Mouse (Mus musculus) myocyte (in vitro differentiated cells): ENCODE measurements around the gene Usp18.

Source experiments
- E2F4 ChIP-seq: IDR thresholded peaks from one replicate; pipeline ENCODE4 v1.6.1; 2011; ENCODE audit warnings: mild to moderate bottlenecking, control low read depth, moderate library complexity; ENCODE audit not compliant: insufficient read depth
- MAX ChIP-seq: IDR thresholded peaks from one replicate; pipeline ENCODE4 v1.6.1; 2011; ENCODE audit warnings: low read depth, mild to moderate bottlenecking, control low read depth
- MYOD1 ChIP-seq, 3 experiments: IDR thresholded peaks; one replicate each; pipeline ENCODE4 v1.6.1; 2011; ENCODE audit warnings: control low read depth in 2 of 3, low read depth in 2 of 3, mild to moderate bottlenecking in 2 of 3, moderate library complexity in 1 of 3; ENCODE audit not compliant: insufficient read length in 2 of 3, control insufficient read depth in 1 of 3
- MYOG ChIP-seq, 3 experiments: IDR thresholded peaks; one replicate each; pipeline ENCODE4 v1.6.1; 2011; ENCODE audit warnings: control low read depth in 2 of 3, low read depth in 2 of 3, mild to moderate bottlenecking in 2 of 3; ENCODE audit not compliant: insufficient read length in 2 of 3, control insufficient read depth in 1 of 3, insufficient read depth in 1 of 3
- POLR2A ChIP-seq: IDR thresholded peaks from one replicate; pipeline ENCODE4 v1.6.1; 2011; ENCODE audit warnings: low read depth, mild to moderate bottlenecking, control low read depth, moderate library complexity; ENCODE audit not compliant: insufficient read length
- POLR2AphosphoS2 ChIP-seq: IDR thresholded peaks from one replicate; pipeline ENCODE4 v1.6.1; 2011; ENCODE audit warnings: low read depth, control low read depth; ENCODE audit not compliant: insufficient read length
- SRF ChIP-seq: IDR thresholded peaks from one replicate; pipeline ENCODE4 v1.6.1; 2011; ENCODE audit warnings: low read depth; ENCODE audit not compliant: control insufficient read depth, insufficient read length
- TCF12 ChIP-seq: IDR thresholded peaks from one replicate; pipeline ENCODE4 v1.6.1; 2011; ENCODE audit warnings: mild to moderate bottlenecking, control low read depth; ENCODE audit not compliant: poor library complexity, insufficient read depth, severe bottlenecking
- TCF3 ChIP-seq: IDR thresholded peaks from one replicate; pipeline ENCODE4 v1.6.1; 2011; ENCODE audit warnings: low read depth, control low read depth; ENCODE audit not compliant: insufficient read length
- USF1 ChIP-seq: IDR thresholded peaks from one replicate; pipeline ENCODE4 v1.6.1; 2011; ENCODE audit warnings: low read depth, mild to moderate bottlenecking, control low read depth, moderate library complexity

DNA sequence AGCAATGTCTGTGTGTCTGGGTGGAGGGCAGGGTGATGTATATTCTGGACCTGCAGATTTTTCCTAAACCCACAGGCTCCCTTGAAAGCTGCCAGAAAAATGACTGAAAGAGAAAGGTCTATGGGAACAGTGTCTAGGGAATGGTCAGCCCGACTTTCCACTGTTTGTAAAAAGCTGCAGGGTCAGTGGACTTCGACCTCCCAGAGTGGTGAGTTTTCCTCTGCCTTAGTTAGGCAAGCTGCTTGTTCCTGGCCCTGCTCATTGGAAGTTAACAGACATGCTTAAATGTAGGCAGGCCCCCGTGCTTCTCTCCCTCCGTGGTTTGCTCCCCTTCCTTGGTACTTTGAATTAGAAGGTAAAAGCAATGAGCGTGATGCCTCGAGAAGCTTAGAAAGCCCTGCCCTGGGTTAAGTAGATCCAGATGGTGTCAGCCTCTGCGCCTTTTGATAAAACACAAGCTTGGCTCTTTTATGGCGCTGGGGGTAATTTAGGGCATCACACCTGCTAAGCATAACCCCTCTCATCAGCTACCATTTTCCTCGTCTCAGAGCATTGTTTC lies 47.8 kb upstream of the Usp18 start:
- TF ChIP-seq POLR2A: no peak
- TF ChIP-seq USF1: no peak
- TF ChIP-seq E2F4: no peak
- no peak for TF ChIP-seq SRF
- no peak for TF ChIP-seq MAX
- TF ChIP-seq TCF3: no peak
- no peak for TF ChIP-seq MYOD1 (IDR thresholded peaks at IDR 0.05; ENCODE audit: control insufficient read depth in 1 of 3, insufficient read length in 2 of 3, low read depth in 2 of 3)
- TF ChIP-seq TCF12: no peak
- no peak for TF ChIP-seq POLR2AphosphoS2
- TF ChIP-seq MYOG (IDR thresholded peaks at IDR 0.05; ENCODE audit: control insufficient read depth in 1 of 3, insufficient read depth in 1 of 3, insufficient read length in 2 of 3, low read depth in 2 of 3): no peak
